Mouse (Mus musculus): ENCODE measurements at regions not wholly inside any gene's neighbourhood (a gene's known extent, or its start where the extent isn't known, plus 50 kb on each side); places are given as distances from the start of the nearest gene placed in this dataset.

DNA sequence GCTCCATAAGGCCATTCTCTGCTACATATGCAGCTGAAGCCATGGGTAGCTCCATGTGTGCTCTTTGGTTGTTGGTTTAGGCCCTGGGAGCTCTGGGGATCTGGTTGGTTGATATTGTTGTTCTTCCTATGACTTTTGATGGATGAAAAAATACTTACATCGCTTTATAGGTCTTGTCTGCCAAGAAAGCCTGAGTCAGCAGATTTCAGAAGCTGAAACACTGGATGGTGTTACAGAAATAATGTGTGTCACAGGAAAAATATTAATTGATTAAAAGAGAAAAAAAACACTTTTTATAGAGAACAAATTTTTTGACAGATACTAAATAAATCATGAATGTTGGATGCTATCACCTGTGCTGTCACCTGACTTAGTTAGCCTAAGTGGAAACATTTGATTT, 52.4 kb upstream of the Plxna2 start:
- Histone ChIP-seq H3K27ac (no peak overlapping the region), H3K4me3 (replicated peaks) (no peak overlapping the region), H3K4me1 (replicated peaks) (peaks cover 4% of the 10 kb centered on the region; the same call in 1 of the 2 replicates), H3K27me3 (no peaks in the 10 kb centered on the region), H3K9ac (replicated peaks) (no peak overlapping the region), H3K4me2 (replicated peaks) (no peak overlapping the region), H3K9me3 (no peaks in the 10 kb centered on the region), H3K36me3 (no peaks in the 10 kb centered on the region)
- WGBS: 85% methylated on average over 1 of the region's 1 CpGs
- no peak for ATAC-seq

GRCm38 (mm10) chr1:194563946-194564345, 54.1 kb upstream of the Plxna2 start:
- Histone ChIP-seq H3K27me3 (no peaks in the 10 kb centered on the region), H3K4me1 (replicated peaks) (peaks cover 4% of the 10 kb centered on the region; the same call in 1 of the 2 replicates), H3K36me3 (no peaks in the 10 kb centered on the region), H3K9me3 (no peaks in the 10 kb centered on the region), H3K4me2 (replicated peaks) (no peak overlapping the region), H3K4me3 (replicated peaks) (no peak overlapping the region), H3K9ac (replicated peaks) (no peak overlapping the region), H3K27ac (no peak overlapping the region)
- 80% methylated on average over 2 of the region's 2 CpGs for WGBS
- ATAC-seq: no peak

DNA sequence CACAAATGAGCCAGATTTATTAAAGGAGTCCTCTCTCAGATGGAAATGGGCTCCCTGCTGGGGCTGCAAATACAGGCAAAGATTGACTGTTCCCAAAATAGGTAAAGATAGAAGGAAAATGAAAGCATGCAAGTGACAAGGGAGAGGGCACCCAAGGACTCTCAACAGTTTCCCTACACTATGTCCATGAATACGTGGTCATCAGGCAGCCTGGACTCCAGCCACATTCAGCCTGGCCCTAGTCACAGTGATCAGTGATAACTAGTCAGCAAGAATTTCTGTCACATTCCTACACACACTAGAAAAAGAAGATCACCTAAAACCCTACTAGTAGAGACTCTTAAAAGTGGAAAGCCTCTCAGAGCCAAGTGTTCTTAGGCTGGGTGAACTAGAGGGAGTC, 56.9 kb upstream of the Plxna2 start:
- ATAC-seq: no peak
- Histone ChIP-seq H3K4me3 (replicated peaks) (no peak overlapping the region), H3K9me3 (no peaks in the 10 kb centered on the region), H3K9ac (replicated peaks) (no peak overlapping the region), H3K36me3 (no peaks in the 10 kb centered on the region), H3K27ac (no peak overlapping the region), H3K4me2 (replicated peaks) (no peak overlapping the region), H3K27me3 (no peaks in the 10 kb centered on the region), H3K4me1 (replicated peaks) (peaks cover 4% of the 10 kb centered on the region; the same call in 1 of the 2 replicates)
- 61% methylated on average over 1 of the region's 1 CpGs for WGBS

DNA sequence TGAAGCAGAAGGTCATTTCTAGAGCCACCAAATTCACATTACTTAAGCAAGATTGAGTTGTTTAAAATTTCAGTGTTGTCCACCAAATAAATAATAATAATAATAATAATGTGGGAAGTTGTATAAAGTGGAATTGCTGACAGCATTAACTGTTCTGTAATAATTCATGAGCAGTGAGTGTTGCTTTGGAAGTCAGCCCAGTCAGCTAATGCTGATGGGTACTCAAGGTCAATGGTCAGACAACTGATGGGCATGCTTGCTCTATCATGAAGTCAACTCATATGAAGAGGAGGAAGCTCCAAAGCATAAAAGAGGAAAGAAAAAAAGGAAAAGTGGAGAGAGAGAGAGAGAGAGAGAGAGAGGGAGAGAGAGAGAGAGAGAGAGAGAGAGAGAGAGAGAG, 69.4 kb upstream of the Plxna2 start:
- Histone ChIP-seq H3K4me3 (replicated peaks) (no peak overlapping the region), H3K4me1 (replicated peaks) (no peaks in the 10 kb centered on the region), H3K4me2 (replicated peaks) (no peak overlapping the region), H3K9ac (replicated peaks) (no peak overlapping the region), H3K27ac (no peak overlapping the region), H3K27me3 (no peaks in the 10 kb centered on the region), H3K36me3 (no peaks in the 10 kb centered on the region), H3K9me3 (no peaks in the 10 kb centered on the region)
- ATAC-seq: no peak

GRCm38 (mm10) chr1:194548243-194548642, 69.8 kb upstream of the Plxna2 start:
- Histone ChIP-seq H3K27ac (no peak overlapping the region), H3K9ac (replicated peaks) (no peak overlapping the region), H3K9me3 (no peaks in the 10 kb centered on the region), H3K36me3 (no peaks in the 10 kb centered on the region), H3K4me2 (replicated peaks) (no peak overlapping the region), H3K4me1 (replicated peaks) (no peaks in the 10 kb centered on the region), H3K27me3 (no peaks in the 10 kb centered on the region), H3K4me3 (replicated peaks) (no peak overlapping the region)
- ATAC-seq: no peak
- 95% methylated on average over 1 of the region's 1 CpGs for WGBS

DNA sequence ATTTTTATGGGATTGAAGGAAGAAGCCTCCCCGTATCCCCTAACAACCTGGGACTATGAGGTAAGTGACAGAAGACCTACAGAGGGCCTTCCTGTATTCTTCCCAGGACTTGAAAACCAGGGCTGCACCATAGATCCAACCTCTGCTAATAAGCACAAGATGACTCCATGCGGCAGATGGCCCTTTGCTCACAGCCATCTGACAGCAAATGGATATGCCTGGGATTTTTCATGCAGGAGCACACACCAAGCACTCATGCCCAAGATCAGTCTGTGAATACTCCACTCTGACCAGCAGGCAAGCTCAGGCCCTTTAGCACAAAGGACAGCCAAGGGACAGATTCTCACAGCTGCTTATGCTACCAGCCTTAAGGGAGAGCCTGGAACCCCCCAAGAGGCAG, 77.1 kb upstream of the Plxna2 start:
- no peaks in the 10 kb centered on the region for H3K4me1 ChIP-seq (replicated peaks)
- no peak overlapping the region for H3K27ac ChIP-seq
- WGBS: 98% methylated on average over 2 of the region's 2 CpGs
- no peak overlapping the region for H3K9ac ChIP-seq (replicated peaks)
- no peak overlapping the region for H3K4me2 ChIP-seq (replicated peaks)
- no peaks in the 10 kb centered on the region for H3K36me3 ChIP-seq
- no peaks in the 10 kb centered on the region for H3K9me3 ChIP-seq
- no peak overlapping the region for H3K4me3 ChIP-seq (replicated peaks)
- H3K27me3 ChIP-seq: no peaks in the 10 kb centered on the region
- no peak for ATAC-seq

DNA sequence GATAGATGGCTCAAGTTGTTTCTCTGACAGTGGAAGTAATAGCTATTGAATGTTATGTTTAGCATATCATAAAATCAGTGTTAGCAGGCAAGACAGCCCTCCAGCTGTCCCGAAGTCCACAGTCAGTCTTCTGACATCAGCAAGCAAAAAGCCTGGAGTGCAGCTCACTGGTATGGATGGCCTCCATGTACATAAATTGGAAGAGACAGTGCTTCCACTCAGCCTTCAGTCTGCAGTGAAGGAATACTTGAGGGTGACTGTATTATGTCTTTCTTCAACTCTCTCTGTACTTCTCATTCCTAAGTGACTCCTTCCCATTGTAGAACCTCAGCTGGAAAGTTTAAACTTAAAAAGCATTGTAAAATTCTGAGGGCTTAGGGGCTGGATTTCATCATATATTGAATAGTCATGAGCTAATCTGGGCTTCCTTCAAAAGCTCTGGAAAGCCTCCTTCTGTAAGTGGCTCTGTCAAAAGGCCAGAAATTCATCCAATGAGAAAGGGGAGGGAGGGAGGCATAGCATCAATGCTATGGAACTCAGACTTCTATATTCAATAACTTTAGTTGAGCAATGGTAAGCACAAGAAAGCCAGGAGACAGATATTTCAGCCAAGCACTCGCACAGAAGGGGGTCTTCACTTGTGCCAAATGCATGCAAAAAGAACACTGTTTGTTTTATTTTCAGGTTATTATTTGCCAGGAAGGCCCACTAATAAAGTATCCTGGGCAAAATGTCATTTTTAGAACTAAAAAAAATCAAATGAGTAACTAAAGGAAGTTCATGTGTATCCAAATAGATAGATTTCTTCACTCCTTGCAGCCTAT, 90.5 kb upstream of the Plxna2 start:
- Histone ChIP-seq H3K27me3 (no peaks in the 10 kb centered on the region), H3K36me3 (no peaks in the 10 kb centered on the region), H3K9ac (replicated peaks) (no peak overlapping the region), H3K4me1 (replicated peaks) (no peaks in the 10 kb centered on the region), H3K4me2 (replicated peaks) (no peak overlapping the region), H3K4me3 (replicated peaks) (no peak overlapping the region), H3K27ac (no peak overlapping the region), H3K9me3 (no peaks in the 10 kb centered on the region)
- no peak for ATAC-seq
- WGBS: 77% methylated on average over 2 of the region's 2 CpGs

- no peaks in the 10 kb centered on the region for H3K36me3 ChIP-seq
- no peaks in the 10 kb centered on the region for H3K9me3 ChIP-seq
- H3K27me3 ChIP-seq: no peaks in the 10 kb centered on the region
- no peak overlapping the region for H3K27ac ChIP-seq
- no peak overlapping the region for H3K4me2 ChIP-seq (replicated peaks)
- no peak for ATAC-seq
- H3K4me3 ChIP-seq (replicated peaks): no peak overlapping the region
- WGBS: 97% methylated on average over 2 of the region's 2 CpGs
- no peaks in the 10 kb centered on the region for H3K4me1 ChIP-seq (replicated peaks)
- no peak overlapping the region for H3K9ac ChIP-seq (replicated peaks)
Measured at GRCm38 (mm10) chr1:194524976-194525375, 93.0 kb upstream of the Plxna2 start.

DNA sequence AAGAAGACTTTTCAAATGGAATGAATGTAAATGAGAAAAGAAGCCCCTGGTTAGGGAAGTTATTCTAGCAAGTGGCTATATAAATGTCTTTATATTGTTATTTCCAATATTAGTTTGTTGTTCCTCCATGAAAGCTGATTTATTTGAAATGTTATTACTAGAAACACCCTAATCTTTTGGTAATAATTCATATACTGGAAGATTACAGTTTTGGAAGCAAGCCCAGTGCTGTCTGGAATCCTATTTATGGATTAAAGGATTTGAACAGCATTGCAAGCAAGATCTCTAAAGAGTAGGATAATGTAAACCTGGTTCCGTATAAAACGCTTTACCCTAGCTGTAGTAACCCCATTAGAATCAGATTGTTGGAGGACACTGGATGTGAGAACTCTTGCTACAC, 96.8 kb upstream of the Plxna2 start:
- ATAC-seq: no peak
- Histone ChIP-seq H3K4me2 (replicated peaks) (no peak overlapping the region), H3K36me3 (no peaks in the 10 kb centered on the region), H3K4me3 (replicated peaks) (no peak overlapping the region), H3K27me3 (no peaks in the 10 kb centered on the region), H3K9ac (replicated peaks) (no peak overlapping the region), H3K9me3 (no peaks in the 10 kb centered on the region), H3K27ac (no peak overlapping the region), H3K4me1 (replicated peaks) (0 out of 2 replicates have a peak, but pooled peaks cover 5% of the 10 kb centered on the region)
- WGBS: 61% methylated on average over 2 of the region's 2 CpGs

DNA sequence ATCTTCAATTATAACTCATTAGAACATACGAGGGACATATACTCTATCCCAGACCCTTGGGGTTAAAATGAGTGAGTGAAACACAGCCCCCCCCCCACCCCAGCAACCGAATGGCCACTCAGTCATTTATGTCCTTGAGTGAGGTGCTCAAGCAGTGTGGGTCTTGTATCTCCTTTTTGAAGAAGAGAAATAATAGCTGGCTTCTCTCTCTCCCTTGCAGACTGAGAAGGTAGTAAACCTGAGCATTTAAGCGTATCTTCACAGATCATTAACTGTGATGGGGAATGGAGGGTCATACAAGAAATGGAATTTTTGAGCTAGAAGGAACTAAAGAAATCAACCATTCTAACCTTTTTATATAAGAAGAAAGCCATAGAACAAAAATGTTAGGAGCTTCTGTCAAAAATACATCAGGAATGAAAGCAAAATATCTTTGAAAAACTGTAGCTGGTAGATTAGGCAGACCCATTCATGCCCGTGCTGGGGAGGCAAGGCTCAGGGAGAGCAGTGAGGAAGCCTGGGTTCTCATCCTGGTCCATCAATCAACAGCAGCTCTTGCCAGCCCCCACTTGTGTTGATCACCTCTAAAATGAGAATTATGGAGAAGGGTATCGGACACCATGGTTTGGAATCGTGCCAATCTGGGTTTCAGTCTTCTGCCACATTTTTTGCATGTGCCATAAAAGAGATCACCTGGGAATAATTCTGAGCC, 98.4 kb upstream of the Plxna2 start:
- 79% methylated on average over 6 of the region's 6 CpGs for WGBS
- ATAC-seq: no peak
- no peak overlapping the region for H3K4me3 ChIP-seq (replicated peaks)

DNA sequence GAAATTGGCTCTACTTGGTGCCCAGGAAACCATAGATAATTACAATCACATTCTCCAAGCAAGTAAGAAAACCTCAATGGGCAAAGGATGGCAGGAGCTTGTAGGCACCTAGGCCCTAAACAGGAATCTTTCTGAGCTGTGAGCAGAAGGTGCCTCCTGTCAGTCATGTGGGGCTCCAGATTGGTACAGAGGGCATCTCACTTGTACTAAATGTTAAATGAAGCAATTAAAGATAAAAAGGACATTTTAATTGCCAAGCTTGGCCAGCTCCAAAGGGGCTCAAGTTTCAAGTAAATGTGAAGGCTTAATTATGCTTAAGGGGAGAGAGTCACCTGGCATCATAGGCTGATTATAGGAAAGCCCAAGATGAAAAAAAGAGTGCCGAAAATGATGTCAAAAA, 101.9 kb upstream of the Plxna2 start:
- Histone ChIP-seq H3K27ac (no peak overlapping the region), H3K9ac (replicated peaks) (no peak overlapping the region), H3K27me3 (no peaks in the 10 kb centered on the region), H3K4me1 (replicated peaks) (0 out of 2 replicates have a peak, but pooled peaks cover 5% of the 10 kb centered on the region), H3K36me3 (no peaks in the 10 kb centered on the region), H3K4me2 (replicated peaks) (no peak overlapping the region), H3K9me3 (0 out of 2 replicates have a peak, but pooled peaks cover 2% of the 10 kb centered on the region), H3K4me3 (replicated peaks) (no peak overlapping the region)
- WGBS: 77% methylated on average over 1 of the region's 1 CpGs
- no peak for ATAC-seq

More for the DNA sequence above, 98.4 kb upstream of the Plxna2 start:
- Histone ChIP-seq H3K4me2 (replicated peaks) (no peak overlapping the region), H3K9ac (replicated peaks) (no peak overlapping the region), H3K27me3 (no peaks in the 10 kb centered on the region), H3K9me3 (no peaks in the 10 kb centered on the region), H3K4me1 (replicated peaks) (0 out of 2 replicates have a peak, but pooled peaks cover 5% of the 10 kb centered on the region), H3K36me3 (no peaks in the 10 kb centered on the region), H3K27ac (no peak overlapping the region)

GRCm38 (mm10) chr1:194508314-194508713, 109.7 kb upstream of the Plxna2 start:
- Histone ChIP-seq H3K4me3 (replicated peaks) (no peak overlapping the region), H3K9me3 (0 out of 2 replicates have a peak, but pooled peaks cover 2% of the 10 kb centered on the region), H3K4me2 (replicated peaks) (no peak overlapping the region), H3K36me3 (no peaks in the 10 kb centered on the region), H3K27me3 (no peaks in the 10 kb centered on the region), H3K9ac (replicated peaks) (no peak overlapping the region), H3K27ac (no peak overlapping the region), H3K4me1 (replicated peaks) (no peaks in the 10 kb centered on the region)
- WGBS: 83% methylated on average over 1 of the region's 1 CpGs
- no peak for ATAC-seq

Data from midbrain, embryonic 13.5 days (tissue).